Comparison of ENCODE assay signal across 29 mouse cellular contexts in the genomic region with DNA sequence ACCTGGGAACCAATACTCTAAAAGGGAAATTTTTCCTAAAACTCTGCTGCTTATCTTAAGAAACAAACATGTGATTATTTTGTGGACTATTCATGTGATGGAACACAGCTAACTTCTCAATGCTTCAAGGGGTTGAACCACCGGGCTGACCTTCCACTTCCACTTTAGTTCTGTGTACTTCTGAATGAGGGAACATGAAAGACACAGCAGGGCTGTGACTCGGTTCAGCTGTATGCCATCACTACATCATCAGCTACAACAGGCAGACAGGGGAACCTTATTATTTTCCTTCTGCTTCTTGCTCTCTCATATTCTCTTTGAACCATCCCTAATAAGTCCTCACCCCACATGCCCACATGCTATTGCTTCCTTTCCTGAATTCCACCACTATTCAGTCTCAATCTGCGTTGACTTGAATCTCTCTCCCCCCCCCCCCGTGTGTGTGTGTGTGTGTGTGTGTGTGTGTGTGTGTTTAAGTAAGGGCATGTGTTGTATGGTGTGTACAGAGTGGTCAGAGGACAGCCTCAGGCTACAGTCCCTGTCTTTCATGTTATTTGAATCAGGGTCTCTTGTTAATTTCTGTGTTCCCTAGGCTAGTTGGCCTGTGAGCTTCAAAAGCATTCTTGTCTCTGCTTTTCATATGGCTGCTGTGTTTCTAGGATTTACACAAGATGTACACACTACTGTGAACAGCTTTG.
DNase-seq lines count a peak whose midpoint lies in the region; ATAC-seq and TF ChIP-seq lines count a peak whose summit lies in the region.
"Had no signal": no experiment of that assay in that cellular context is flagged by ENCODE, and none has a peak within 500 bp of the region (broad histone marks: within the 10 kb centered on the region; RNA-seq: fewer than 3 reads in every experiment).

No protein-coding gene starts in this region.

- 77% methylated on average over 3 of the region's 4 CpGs for WGBS in forebrain, embryonic 14.5 days
- 78% methylated on average over 3 of the region's 4 CpGs for WGBS in forebrain, embryonic 10.5 days
- 80% methylated on average over 4 of the region's 4 CpGs for WGBS in midbrain, embryonic 11.5 days
- 64% methylated on average over 3 of the region's 4 CpGs for WGBS in midbrain, postnatal 0 days
- 70% methylated on average over 4 of the region's 4 CpGs for WGBS in midbrain, embryonic 14.5 days
- 66% methylated on average over 3 of the region's 4 CpGs for WGBS in neural tube, embryonic 15.5 days

- TF ChIP-seq CTCF in midbrain, postnatal 0 days (IDR thresholded peaks at IDR 0.05): no peak

- 0 out of 2 replicates have a peak, but pooled peaks cover 3% of the 10 kb centered on the region for H3K4me1 ChIP-seq in forebrain, embryonic 14.5 days (ENCODE audit: control insufficient read depth, insufficient read depth, low read length)
- peaks cover 6% of the 10 kb centered on the region; the same call in 1 of the 2 replicates for H3K4me1 ChIP-seq in forebrain, embryonic 10.5 days
- peaks cover 2% of the 10 kb centered on the region; the same call in 1 of the 2 replicates for H3K4me1 ChIP-seq in midbrain, embryonic 11.5 days (ENCODE audit: control insufficient read depth, insufficient read depth, low read length)
- no peaks in the 10 kb centered on the region for H3K4me1 ChIP-seq in midbrain, postnatal 0 days (ENCODE audit: insufficient read depth, low read length)
- peaks cover 17% of the 10 kb centered on the region for H3K4me1 ChIP-seq in midbrain, embryonic 14.5 days (ENCODE audit: control insufficient read depth, insufficient read depth, low read length)
- peaks cover 6% of the 10 kb centered on the region for H3K4me1 ChIP-seq in neural tube, embryonic 15.5 days
- H3K4me1 ChIP-seq: intestine, embryonic 15.5 days; limb, embryonic 15.5 days had no signal

- no peak overlapping the region for H3K4me3 ChIP-seq in forebrain, embryonic 14.5 days (ENCODE audit: low read depth, low read length)
- H3K4me3 ChIP-seq in forebrain, embryonic 10.5 days: no peak overlapping the region
- no peak overlapping the region for H3K4me3 ChIP-seq in midbrain, embryonic 11.5 days (ENCODE audit: low read depth, low read length)
- no peak overlapping the region for H3K4me3 ChIP-seq in midbrain, postnatal 0 days (ENCODE audit: low read depth, low read length)
- H3K4me3 ChIP-seq in midbrain, embryonic 14.5 days (replicated peaks; ENCODE audit: low read depth, low read length): no peak overlapping the region
- H3K4me3 ChIP-seq in neural tube, embryonic 15.5 days (replicated peaks): no peak overlapping the region
- H3K4me3 ChIP-seq: embryonic facial prominence, embryonic 10.5 days; embryonic facial prominence, embryonic 15.5 days; hindbrain, embryonic 15.5 days; intestine, embryonic 15.5 days; limb, embryonic 15.5 days; neural tube, embryonic 12.5 days had no signal

- H3K9ac ChIP-seq in forebrain, embryonic 14.5 days (ENCODE audit: low read length): no peak overlapping the region
- no peak overlapping the region for H3K9ac ChIP-seq in midbrain, embryonic 11.5 days (ENCODE audit: low read length)
- no peak overlapping the region for H3K9ac ChIP-seq in midbrain, postnatal 0 days (replicated peaks; ENCODE audit: low read length, poor library complexity, severe bottlenecking)
- H3K9ac ChIP-seq in midbrain, embryonic 14.5 days (replicated peaks; ENCODE audit: low read length): no peak overlapping the region
- H3K9ac ChIP-seq in neural tube, embryonic 15.5 days (replicated peaks): no peak overlapping the region
- H3K9ac ChIP-seq: embryonic facial prominence, embryonic 15.5 days; hindbrain, embryonic 15.5 days; intestine, embryonic 15.5 days; limb, embryonic 15.5 days; liver, embryonic 14.5 days; neural tube, embryonic 12.5 days had no signal

- no peak overlapping the region for H3K4me2 ChIP-seq in forebrain, embryonic 14.5 days (ENCODE audit: low read length)
- no peak overlapping the region for H3K4me2 ChIP-seq in midbrain, embryonic 11.5 days
- no peak overlapping the region for H3K4me2 ChIP-seq in midbrain, postnatal 0 days (ENCODE audit: low read depth, low read length, poor library complexity, severe bottlenecking)
- no peak overlapping the region for H3K4me2 ChIP-seq in midbrain, embryonic 14.5 days (ENCODE audit: low read length)
- no peak overlapping the region for H3K4me2 ChIP-seq in neural tube, embryonic 15.5 days
- H3K4me2 ChIP-seq: embryonic facial prominence, embryonic 15.5 days; heart, embryonic 11.5 days; hindbrain, embryonic 15.5 days; intestine, embryonic 15.5 days; limb, embryonic 15.5 days; neural tube, embryonic 12.5 days had no signal

- no peak overlapping the region for H3K27ac ChIP-seq in forebrain, embryonic 14.5 days (ENCODE audit: low read depth, low read length)
- H3K27ac ChIP-seq in forebrain, embryonic 10.5 days: no peak overlapping the region
- H3K27ac ChIP-seq in midbrain, embryonic 11.5 days (ENCODE audit: low read depth, low read length): no peak overlapping the region
- H3K27ac ChIP-seq in midbrain, postnatal 0 days (ENCODE audit: low read depth, low read length): no peak overlapping the region
- peak overlapping the region; percentile 53; the same call in 1 of the 2 replicates for H3K27ac ChIP-seq in midbrain, embryonic 14.5 days (replicated peaks; ENCODE audit: low read depth, low read length)
- no peak overlapping the region for H3K27ac ChIP-seq in neural tube, embryonic 15.5 days (replicated peaks)
- H3K27ac ChIP-seq: embryonic facial prominence, embryonic 10.5 days; embryonic facial prominence, embryonic 15.5 days; hindbrain, embryonic 15.5 days; intestine, embryonic 15.5 days; limb, embryonic 15.5 days; liver, embryonic 14.5 days; macrophage; neural tube, embryonic 12.5 days had no signal

- no peaks in the 10 kb centered on the region for H3K27me3 ChIP-seq in forebrain, embryonic 14.5 days (replicated peaks; ENCODE audit: control insufficient read depth, insufficient read depth, low read length)
- H3K27me3 ChIP-seq in forebrain, embryonic 10.5 days (ENCODE audit: poor library complexity, severe bottlenecking): no peaks in the 10 kb centered on the region
- no peaks in the 10 kb centered on the region for H3K27me3 ChIP-seq in midbrain, embryonic 11.5 days (ENCODE audit: control insufficient read depth, insufficient read depth, low read length)
- H3K27me3 ChIP-seq in midbrain, postnatal 0 days (ENCODE audit: insufficient read depth, low read length): no peaks in the 10 kb centered on the region
- no peaks in the 10 kb centered on the region for H3K27me3 ChIP-seq in midbrain, embryonic 14.5 days (ENCODE audit: control insufficient read depth, insufficient read depth, low read length)
- no peaks in the 10 kb centered on the region for H3K27me3 ChIP-seq in neural tube, embryonic 15.5 days (replicated peaks)
- H3K27me3 ChIP-seq: embryonic facial prominence, embryonic 15.5 days; intestine, embryonic 15.5 days; limb, embryonic 15.5 days; neural tube, embryonic 12.5 days had no signal

- no peak for DNase-seq in forebrain, embryonic 14.5 days (ENCODE audit: low spot score)
- no peak for DNase-seq in forebrain, embryonic 10.5 days (ENCODE audit: extremely low spot score, low spot score)
- DNase-seq in midbrain, embryonic 11.5 days (ENCODE audit: low spot score, missing footprints): no peak
- DNase-seq in midbrain, postnatal 0 days (ENCODE audit: low spot score): no peak
- peak; percentile 9 for DNase-seq in midbrain, embryonic 14.5 days
- no peak for DNase-seq in Muller cell, postnatal 12 days (ENCODE audit: inconsistent ontology term)
- DNase-seq: adrenal gland, postnatal 25 days; cerebellum, adult 18-20 months; cerebellum, postnatal 10 days; gastrocnemius, postnatal 25 days; heart, adult 18-20 months; heart, postnatal 36 days; kidney, adult 2 months; kidney, postnatal 4 days; lung, adult 2 months; lung, postnatal 10 days; retina, postnatal 1 day; right cerebral cortex, postnatal 14 days had no signal

- 0 out of 2 replicates have a peak, but pooled peaks have one; percentile 10 for ATAC-seq in forebrain, embryonic 14.5 days
- ATAC-seq in midbrain, embryonic 11.5 days (ENCODE audit: low FRiP score): peak; percentile 54
- no peak; the same call in 1 of the 2 replicates for ATAC-seq in midbrain, postnatal 0 days (ENCODE audit: low FRiP score)
- peak; percentile 47; the same call in 1 of the 2 replicates for ATAC-seq in midbrain, embryonic 14.5 days (ENCODE audit: low FRiP score, low TSS enrichment)
- ATAC-seq in neural tube, embryonic 15.5 days (ENCODE audit: low FRiP score): 0 out of 2 replicates have a peak, but pooled peaks have one; percentile 26
- ATAC-seq: CD4-positive, CD25-positive, alpha-beta regulatory T cell, adult 4 months; intestine, embryonic 15.5 days had no signal

- no peaks in the 10 kb centered on the region for H3K9me3 ChIP-seq in forebrain, embryonic 14.5 days (replicated peaks; ENCODE audit: control insufficient read depth, low read length)
- no peaks in the 10 kb centered on the region for H3K9me3 ChIP-seq in forebrain, embryonic 10.5 days
- H3K9me3 ChIP-seq in midbrain, embryonic 11.5 days (ENCODE audit: control insufficient read depth, low read length): no peaks in the 10 kb centered on the region
- no peaks in the 10 kb centered on the region for H3K9me3 ChIP-seq in midbrain, postnatal 0 days (ENCODE audit: low read length)
- H3K9me3 ChIP-seq in midbrain, embryonic 14.5 days (ENCODE audit: control insufficient read depth, low read length): no peaks in the 10 kb centered on the region
- no peaks in the 10 kb centered on the region for H3K9me3 ChIP-seq in neural tube, embryonic 15.5 days (replicated peaks)
- H3K9me3 ChIP-seq: embryonic facial prominence, embryonic 10.5 days; embryonic facial prominence, embryonic 15.5 days; hindbrain, embryonic 15.5 days; intestine, embryonic 15.5 days; limb, embryonic 15.5 days; neural tube, embryonic 12.5 days had no signal

- H3K36me3 ChIP-seq in forebrain, embryonic 14.5 days (ENCODE audit: control insufficient read depth, insufficient read depth, low read length): no peaks in the 10 kb centered on the region
- no peaks in the 10 kb centered on the region for H3K36me3 ChIP-seq in forebrain, embryonic 10.5 days (replicated peaks)
- no peaks in the 10 kb centered on the region for H3K36me3 ChIP-seq in midbrain, embryonic 11.5 days (ENCODE audit: control insufficient read depth, insufficient read depth, low read length)
- no peaks in the 10 kb centered on the region for H3K36me3 ChIP-seq in midbrain, postnatal 0 days (ENCODE audit: insufficient read depth, low read length)
- no peaks in the 10 kb centered on the region for H3K36me3 ChIP-seq in midbrain, embryonic 14.5 days (ENCODE audit: control insufficient read depth, insufficient read depth, low read length)
- no peaks in the 10 kb centered on the region for H3K36me3 ChIP-seq in neural tube, embryonic 15.5 days
- H3K36me3 ChIP-seq: embryonic facial prominence, embryonic 10.5 days; embryonic facial prominence, embryonic 15.5 days; hindbrain, embryonic 15.5 days; intestine, embryonic 15.5 days; limb, embryonic 15.5 days; neural tube, embryonic 12.5 days had no signal
